Mouse (Mus musculus): Measurements from ENCODE around the gene Cabs1. TPM values are rescaled to one million over a fixed set of nuclear protein-coding genes. Genes with fewer than 3 reads are reported as not detected.

Cabs1 gene
- total RNA-seq (2021), result not detected

DNA sequence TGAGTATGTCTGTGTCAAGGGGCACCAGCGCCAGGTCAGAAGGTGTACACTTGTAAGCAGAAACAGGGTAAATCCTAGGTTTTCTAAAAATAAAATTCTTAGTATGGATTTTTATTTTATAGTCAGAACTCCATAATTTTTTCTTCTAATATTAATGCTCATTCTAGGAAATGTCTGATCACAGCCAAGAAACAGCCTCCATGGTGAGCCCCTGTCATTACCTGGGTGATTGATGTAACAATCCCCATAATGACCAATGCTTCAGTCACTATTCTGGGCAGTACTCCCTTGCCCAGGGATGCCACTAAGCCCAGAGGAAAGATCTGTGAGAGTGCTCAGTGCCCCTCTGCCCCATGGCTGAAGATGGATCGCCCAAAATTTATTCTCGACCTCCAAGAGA is at the start of gene Cabs1:
Gene Cabs1 (plus strand): TSS at position 301 of the 400 bp plus-strand sequence.
- intact Hi-C loops (cut with DNase I), result no loop called here
- DNase-seq (ENCODE audit: low spot score), result no peak

DNA sequence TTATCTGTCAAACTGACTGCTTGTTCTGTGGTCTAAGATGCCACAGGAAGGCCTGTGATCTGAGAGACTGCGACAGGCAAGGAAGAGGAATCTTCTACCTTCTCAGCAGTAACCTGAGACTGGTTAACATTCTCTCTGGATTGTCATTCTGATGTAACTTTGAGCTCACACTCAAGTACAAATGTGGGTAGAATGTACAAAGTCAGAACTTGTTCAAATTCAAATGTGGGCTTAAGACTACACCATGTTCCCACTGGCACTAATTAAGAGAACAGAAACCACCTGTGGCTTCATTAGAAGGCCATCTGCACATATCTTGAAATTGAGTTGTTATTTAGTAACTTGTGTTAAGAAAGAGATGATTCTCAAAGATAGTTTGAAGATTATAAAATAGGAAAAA is 47.6 kb upstream of the Cabs1 start:
- intact Hi-C loops (cut with DNase I), result no loop called here
- DNase-seq (ENCODE audit: low spot score), result no peak

DNA sequence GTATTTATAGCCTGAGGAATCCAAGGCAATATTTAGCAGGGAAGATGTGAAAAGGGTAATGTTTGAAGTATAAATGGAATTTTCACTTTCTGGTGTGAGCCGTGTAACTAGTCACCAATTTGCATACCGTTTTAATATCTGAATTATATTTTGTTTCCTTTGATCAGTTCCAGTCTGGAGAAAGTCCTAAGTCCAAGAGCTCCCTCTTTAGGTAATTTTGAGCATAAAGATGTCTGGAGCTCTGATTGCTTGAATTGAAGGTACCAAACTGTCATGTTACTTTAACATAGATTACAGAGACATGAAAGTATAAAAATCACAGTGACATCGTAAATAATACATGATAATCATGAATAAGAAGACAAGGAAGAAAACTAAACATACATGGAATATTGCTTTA is 38.5 kb upstream of the Cabs1 start:
- DNase-seq (ENCODE audit: low spot score), result no peak
- intact Hi-C loops (cut with DNase I), result no loop called here

DNA sequence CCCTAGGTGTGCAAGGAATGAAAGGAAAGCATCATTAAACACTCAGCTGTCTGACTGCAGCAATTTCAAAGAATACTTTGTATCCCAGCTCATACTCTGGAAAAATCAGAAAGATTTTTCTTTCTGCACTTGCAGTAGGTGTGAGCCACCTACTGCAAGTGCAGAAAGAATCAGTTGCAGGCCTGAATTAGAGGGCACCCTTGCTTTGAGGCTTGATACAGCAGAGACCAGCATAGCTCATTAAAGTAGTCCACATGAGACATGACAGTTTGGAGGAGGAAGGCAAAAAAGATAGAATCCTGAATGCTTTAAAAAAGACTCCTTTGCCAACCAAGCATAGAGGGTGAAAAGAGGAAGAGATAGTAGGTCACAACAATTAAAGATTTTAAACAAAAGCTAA is 36.7 kb upstream of the Cabs1 start:
- no peak for DNase-seq (ENCODE audit: low spot score)
- intact Hi-C loops (cut with DNase I), result no loop called here

DNA sequence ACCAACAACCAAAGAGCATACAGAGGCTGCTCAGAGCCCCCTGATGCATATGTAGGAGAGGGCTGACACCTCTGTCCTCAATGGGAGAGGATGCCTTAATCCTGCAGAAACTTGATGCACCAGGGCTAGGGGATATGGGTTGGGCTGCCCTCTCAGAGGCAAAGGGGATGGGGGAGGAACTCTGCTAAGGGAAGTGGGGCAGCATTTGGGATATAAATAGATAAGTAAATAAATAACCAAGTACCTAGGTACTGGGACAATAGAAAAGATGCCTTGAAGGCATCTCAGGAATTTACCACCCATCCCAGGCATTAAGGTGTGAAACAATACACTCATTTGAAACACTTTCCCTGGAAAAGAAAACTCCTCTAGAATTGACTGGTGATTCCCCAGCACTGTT is 27.4 kb upstream of the Cabs1 start:
- no peak for DNase-seq (ENCODE audit: low spot score)
- intact Hi-C loops (cut with DNase I), result no loop called here

DNA sequence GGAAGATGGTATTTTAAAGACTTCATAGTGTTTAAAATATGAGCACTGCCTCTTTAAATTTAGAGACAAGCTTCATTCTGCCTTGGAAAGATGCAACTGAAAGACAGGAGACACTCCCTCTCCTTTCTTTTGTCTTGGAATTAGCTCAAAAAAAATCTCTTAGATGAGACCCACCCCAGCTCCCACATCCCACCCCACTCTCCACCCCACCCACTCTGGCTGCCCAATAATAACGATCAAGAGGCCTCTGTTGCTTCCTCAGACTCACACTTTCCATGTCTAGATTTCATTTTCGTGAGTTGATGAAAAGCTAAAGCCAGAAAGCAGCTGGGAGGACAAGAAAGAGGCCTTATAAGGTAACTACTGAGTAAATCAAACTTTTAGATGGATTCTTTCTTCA is 10.0 kb upstream of the Cabs1 start, which contains the start of the genes 2310003L06Rik and Gm28434:
Gene 2310003L06Rik (plus strand): TSS at position 259 of the 400 bp plus-strand sequence.
Gene Gm28434 (plus strand): TSS at position 317 of the 400 bp plus-strand sequence.
- DNase-seq (ENCODE audit: low spot score), result no peak
- intact Hi-C loops (cut with DNase I), result no loop called here

DNA sequence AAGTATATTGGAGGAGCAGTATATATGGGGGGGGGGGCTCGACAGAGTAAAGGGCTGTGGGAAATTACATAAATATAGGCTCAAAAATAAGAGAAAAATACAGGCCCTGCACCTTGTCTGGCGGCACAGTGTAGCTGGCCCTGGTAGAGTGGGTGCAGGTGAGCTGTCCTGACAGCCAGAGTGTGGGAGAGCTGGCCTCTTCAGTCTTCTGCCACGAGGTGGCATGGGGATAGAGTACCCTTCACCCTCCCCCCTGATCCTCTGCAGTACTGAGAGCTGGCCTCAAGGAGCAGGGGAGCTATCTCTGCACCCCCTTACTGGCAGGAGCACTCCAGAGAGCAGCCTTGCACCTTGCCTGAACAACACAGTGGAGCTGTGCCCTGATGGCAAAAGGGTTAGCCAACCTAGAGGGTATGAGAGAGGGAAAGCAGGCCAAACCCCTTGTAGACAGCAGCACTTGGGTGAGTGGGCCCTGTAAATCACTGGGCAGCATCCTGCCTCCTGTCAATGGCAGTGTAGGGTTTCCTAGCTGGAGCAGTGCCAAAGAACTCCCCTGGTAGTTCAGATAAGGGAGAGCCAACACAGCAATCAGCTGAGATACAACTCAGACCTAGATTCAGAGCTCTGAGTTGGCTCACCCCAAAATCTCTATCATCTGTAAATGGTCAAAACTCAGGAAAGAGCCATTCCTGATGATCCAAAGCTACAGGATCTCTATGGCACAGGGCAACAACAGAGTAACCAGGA is 3.4 kb downstream of the Cabs1 start:
- intact Hi-C loops (cut with DNase I), result no loop called here
- DNase-seq (ENCODE audit: low spot score), result no peak

DNA sequence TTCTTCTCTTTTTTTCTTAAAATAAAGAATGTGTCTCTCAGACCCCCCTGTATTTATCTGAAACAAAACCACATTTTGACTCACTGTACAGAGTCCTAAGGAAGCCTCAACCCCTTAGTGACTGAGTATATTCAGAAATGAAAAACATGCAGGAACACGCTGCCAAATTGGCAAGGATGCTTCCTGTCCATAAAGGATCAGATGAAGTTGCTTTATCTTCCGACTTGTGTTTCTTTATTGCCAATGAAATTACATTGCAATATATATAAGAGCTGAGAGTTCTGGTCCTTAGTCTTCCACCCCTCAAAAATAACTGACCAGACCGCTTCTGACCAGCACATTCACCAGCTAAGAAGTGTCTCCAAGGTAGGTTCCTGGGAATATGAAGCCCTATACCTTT is 23.0 kb downstream of the Cabs1 start, which contains the start of gene Smr3a:
Gene Smr3a (plus strand): TSS at position 301 of the 400 bp plus-strand sequence.
- intact Hi-C loops (cut with DNase I), result no loop called here
- DNase-seq (ENCODE audit: low spot score), result no peak

DNA sequence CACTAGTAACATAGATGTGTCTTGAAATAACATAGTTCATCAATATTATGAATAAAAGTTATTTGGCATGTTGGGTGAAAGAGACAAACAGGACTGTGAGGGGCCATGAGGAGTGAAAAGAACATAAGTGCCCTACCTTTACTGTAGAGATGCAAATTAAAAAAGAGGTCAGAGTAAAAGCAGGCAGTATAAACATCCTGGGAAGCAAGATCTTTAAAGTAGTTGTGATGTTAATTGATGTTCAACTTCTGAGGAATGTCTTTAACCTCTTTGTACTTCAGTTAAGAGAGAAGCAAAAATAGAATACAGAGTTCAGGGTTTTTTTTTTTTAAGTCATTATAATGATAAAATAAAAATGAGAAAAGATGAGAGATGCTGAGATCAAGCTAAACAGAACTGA is 26.0 kb downstream of the Cabs1 start:
- no peak for DNase-seq (ENCODE audit: low spot score)
- intact Hi-C loops (cut with DNase I), result no loop called here

Other genes starting within 250 kb of the Cabs1 start
- gene Csn1s2a, start 204.9 kb upstream of the Cabs1 start, total RNA-seq (2021), result not detected
- gene Csn1s2b, start 171.4 kb upstream of the Cabs1 start, total RNA-seq (2021), result not detected
- gene Prr27, start 153.8 kb upstream of the Cabs1 start, total RNA-seq (2021), result not detected
- gene Odam, start 94.4 kb upstream of the Cabs1 start, total RNA-seq (2021), result not detected
- gene Csn3, start 53.9 kb upstream of the Cabs1 start, total RNA-seq (2021), result not detected
- not detected for gene 2310003L06Rik, start 10.0 kb upstream of the Cabs1 start, total RNA-seq (2021)
- not detected for gene Gm28434, start 9.9 kb upstream of the Cabs1 start, total RNA-seq (2021)
- gene Smr3a, start 23.1 kb downstream of the Cabs1 start, total RNA-seq (2021), result not detected
- gene Smr2, start 107.1 kb downstream of the Cabs1 start, total RNA-seq (2021), result not detected
- gene Gm11116, start 132.1 kb downstream of the Cabs1 start, total RNA-seq (2021), result not detected
- not detected for gene Gm11115, start 174.7 kb downstream of the Cabs1 start, total RNA-seq (2021)